Mouse (Mus musculus) liver, adult 2 months (tissue): Measurements from ENCODE around the gene Hpcal1.
A peak's percentile ranks its signal among the peaks of the same experiment; 100 is the strongest.

Experiments
- CTCF ChIP-seq: fragments of 200-500 bp; IDR thresholded peaks from 2 replicates; pipeline ENCODE4 v1.5.1; 2011; ENCODE audit warnings: low read depth, low read length, control low read depth
- POLR2A ChIP-seq: fragments of 200-500 bp; IDR thresholded peaks from 2 replicates; pipeline ENCODE4 v1.6.1; 2011; ENCODE audit warnings: low read length, control low read depth; ENCODE audit not compliant: insufficient read depth; ENCODE audit errors: extremely low read depth

DNA sequence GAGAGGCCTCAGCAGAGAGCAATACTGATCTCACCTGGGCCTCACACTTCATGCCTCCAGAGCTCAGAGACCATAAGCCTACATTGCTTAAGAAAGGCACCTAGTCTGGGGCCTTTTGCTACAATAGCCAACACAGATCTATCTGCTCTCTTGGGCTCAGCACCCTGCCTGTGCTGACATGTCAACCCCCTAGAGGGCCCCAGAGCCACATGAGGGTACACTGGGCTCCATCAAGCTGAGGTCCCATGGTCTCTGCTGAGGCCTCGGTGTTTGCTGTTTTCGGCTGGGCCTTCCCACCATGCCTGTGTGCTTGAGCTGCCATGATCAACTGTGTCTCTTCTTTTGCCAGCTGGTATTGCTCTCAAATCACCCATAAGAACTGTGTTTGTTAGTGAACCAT, 24.0 kb upstream of the Hpcal1 start:
- peak; percentile 75 for TF ChIP-seq CTCF
- no peak for TF ChIP-seq POLR2A
